Mouse (Mus musculus) CH12.LX (cell line): ENCODE data around the gene Nsun2. TPM values are rescaled to one million over a fixed set of nuclear protein-coding genes. Genes with fewer than 3 reads are reported as not detected.

Source experiments
- DNase-seq: peaks from one replicate; pipeline ENCODE4 v3.0.0-alpha.2; 2013; ENCODE audit errors: extremely low read depth
- H3K27ac ChIP-seq: 2 replicates; pipeline ENCODE4 v1.5.1; 2012; ENCODE audit warnings: low read depth, mild to moderate bottlenecking, control low read depth, moderate library complexity; ENCODE audit not compliant: insufficient read depth
- H3K27me3 ChIP-seq: replicated peaks from 2 replicates; pipeline ENCODE3; 2012; ENCODE audit warnings: inconsistent platforms
- H3K36me3 ChIP-seq, 2 experiments: replicated peaks in 1 of 2; 2 replicates each; pipeline versions ENCODE3 to v1.6.1; 2012; ENCODE audit warnings: inconsistent platforms in 1 of 2, low read length in 1 of 2, mild to moderate bottlenecking in 1 of 2, mixed read lengths in 1 of 2, moderate library complexity in 1 of 2; ENCODE audit not compliant: control insufficient read depth in 1 of 2, insufficient read depth in 1 of 2
- H3K4me1 ChIP-seq, 2 experiments: 2 replicates each; pipeline ENCODE4 v1.6.1; 2012; ENCODE audit warnings: inconsistent platforms in 1 of 2, moderate library complexity in 1 of 2; ENCODE audit not compliant: insufficient read depth in 2 of 2, control insufficient read depth in 1 of 2
- H3K4me2 ChIP-seq: 2 replicates; pipeline ENCODE4 v1.6.1; 2012; ENCODE audit warnings: low read depth, mild to moderate bottlenecking, control low read depth; ENCODE audit not compliant: poor library complexity, insufficient read depth, severe bottlenecking
- H3K4me3 ChIP-seq, 3 experiments: fragments of 150-350 bp in 1 of 3; sonication (generic) in 1 of 3; replicated peaks in 1 of 3; 2 replicates each; pipeline versions ENCODE3 to v1.5.1; 2011 to 2012; ENCODE audit warnings: low read depth in 2 of 3, low read length in 2 of 3, mild to moderate bottlenecking in 2 of 3, moderate library complexity in 2 of 3, control low read depth in 1 of 3, improper control_type of control experiment in 1 of 3, inconsistent platforms in 1 of 3, mixed read lengths in 1 of 3; ENCODE audit not compliant: poor library complexity in 1 of 3
- H3K79me2 ChIP-seq: replicated peaks from 2 replicates; pipeline ENCODE4 v1.6.1; 2012; ENCODE audit warnings: mild to moderate bottlenecking, moderate library complexity; ENCODE audit not compliant: control insufficient read depth, poor library complexity, insufficient read depth, severe bottlenecking; ENCODE audit errors: extremely low read depth
- H3K9ac ChIP-seq: 2 replicates; pipeline ENCODE4 v1.6.1; 2012; ENCODE audit warnings: low read depth, mild to moderate bottlenecking, control low read depth, moderate library complexity; ENCODE audit not compliant: insufficient read depth
- H3K9me3 ChIP-seq: replicated peaks from 2 replicates; pipeline ENCODE3; 2012; ENCODE audit warnings: low read length, inconsistent platforms, mixed read lengths
- BHLHE40 ChIP-seq: IDR thresholded peaks from 2 replicates; pipeline ENCODE4 v1.6.1; 2011; ENCODE audit warnings: mild to moderate bottlenecking, low read depth, low read length, improper control_type of control experiment
- CHD1 ChIP-seq: IDR thresholded peaks from 2 replicates; pipeline ENCODE4 v1.6.1; 2012; ENCODE audit warnings: low read depth, low read length, improper control_type of control experiment, inconsistent platforms
- CTCF ChIP-seq, 2 experiments: IDR thresholded peaks in 1 of 2; conservative IDR thresholded peaks in 1 of 2; 2 replicates each; pipeline ENCODE4 v1.5.1; 2011 to 2012; ENCODE audit warnings: low read depth in 2 of 2, low read length in 2 of 2, improper control_type of control experiment in 1 of 2, inconsistent platforms in 1 of 2, mild to moderate bottlenecking in 1 of 2, moderate library complexity in 1 of 2
- ELF1 ChIP-seq: IDR thresholded peaks from 2 replicates; pipeline ENCODE4 v1.6.1; 2014; ENCODE audit warnings: low read depth, mild to moderate bottlenecking, inconsistent platforms, low read length, improper control_type of control experiment
- EP300 ChIP-seq: IDR thresholded peaks from 2 replicates; pipeline ENCODE4 v1.6.1; 2011; ENCODE audit warnings: low read length, improper control_type of control experiment
- JUN ChIP-seq: IDR thresholded peaks from 2 replicates; pipeline ENCODE4 v1.6.1; 2011; ENCODE audit warnings: low read depth, mild to moderate bottlenecking, low read length, improper control_type of control experiment, moderate library complexity; ENCODE audit not compliant: insufficient read depth
- JUND ChIP-seq: conservative IDR thresholded peaks from 2 replicates; pipeline ENCODE4 v1.6.1; 2011; ENCODE audit warnings: low read depth, low read length, improper control_type of control experiment
- MAFK ChIP-seq: IDR thresholded peaks from 2 replicates; pipeline ENCODE4 v1.6.1; 2011; ENCODE audit warnings: low read length, improper control_type of control experiment; ENCODE audit not compliant: insufficient replicate concordance
- MAX ChIP-seq: IDR thresholded peaks from 2 replicates; pipeline ENCODE4 v1.6.1; 2011; ENCODE audit warnings: low read length, improper control_type of control experiment
- MAZ ChIP-seq: IDR thresholded peaks from 2 replicates; pipeline ENCODE4 v1.6.1; 2012; ENCODE audit warnings: low read depth, mild to moderate bottlenecking, inconsistent platforms, low read length, improper control_type of control experiment, moderate library complexity
- MEF2A ChIP-seq: IDR thresholded peaks from 2 replicates; pipeline ENCODE4 v1.6.1; 2014; ENCODE audit warnings: low read depth, mild to moderate bottlenecking, inconsistent platforms, low read length, improper control_type of control experiment, borderline replicate concordance
- MXI1 ChIP-seq: IDR thresholded peaks from 2 replicates; pipeline ENCODE4 v1.6.1; 2011; ENCODE audit warnings: mild to moderate bottlenecking, low read depth, low read length, improper control_type of control experiment
- MYC ChIP-seq: IDR thresholded peaks from 2 replicates; pipeline ENCODE4 v1.6.1; 2011; ENCODE audit warnings: low read depth, mild to moderate bottlenecking, improper control_type of control experiment, low read length
- NELFE ChIP-seq: IDR thresholded peaks from 2 replicates; pipeline ENCODE4 v1.6.1; 2011; ENCODE audit warnings: low read depth, low read length, improper control_type of control experiment
- NRF1 ChIP-seq: IDR thresholded peaks from 2 replicates; pipeline ENCODE4 v1.6.1; 2014; ENCODE audit warnings: low read depth, mild to moderate bottlenecking, inconsistent platforms, low read length, improper control_type of control experiment, moderate library complexity
- POLR2A ChIP-seq: IDR thresholded peaks from 2 replicates; pipeline ENCODE4 v1.6.1; 2011; ENCODE audit warnings: low read depth, mild to moderate bottlenecking, improper control_type of control experiment, low read length
- POLR2AphosphoS2 ChIP-seq: IDR thresholded peaks from 2 replicates; pipeline ENCODE4 v1.6.1; 2011; ENCODE audit warnings: low read depth, low read length, improper control_type of control experiment
- TCF12 ChIP-seq: IDR thresholded peaks from 2 replicates; pipeline ENCODE4 v1.6.1; 2014; ENCODE audit warnings: low read depth, mild to moderate bottlenecking, inconsistent platforms, low read length, improper control_type of control experiment
- USF1 ChIP-seq: IDR thresholded peaks from 2 replicates; pipeline ENCODE4 v1.6.1; 2014; ENCODE audit warnings: low read depth, mild to moderate bottlenecking, inconsistent platforms, low read length, improper control_type of control experiment
- ZC3H11A ChIP-seq: IDR thresholded peaks from 2 replicates; pipeline ENCODE4 v1.6.1; 2012; ENCODE audit warnings: low read depth, mild to moderate bottlenecking, inconsistent platforms, low read length, improper control_type of control experiment
- dilution Hi-C: fragments of 300-500 bp; cut with MboI; formaldehyde crosslinking; loops from 2 replicates; pipeline ENCODE4 v1.14.3; 2020; ENCODE audit warnings: low sequenced_read_pairs; ENCODE audit not compliant: extremely low pct_unique_long_range_greater_than_20kb, extremely low pct_ligation_motif_present
- in situ Hi-C: fragments of 300-500 bp; cut with MboI; formaldehyde crosslinking; loops from 3 replicates; pipeline ENCODE4 v1.14.3; 2019; ENCODE audit warnings: low sequenced_read_pairs, low pct_ligation_motif_present, low pct_unique_long_range_greater_than_20kb, mixed read lengths
- polyA plus RNA-seq: library from polyadenylated mRNA; unstranded; fragments of >175 nt; gene quantifications from 2 replicates; pipeline ENCODE4 v1.2.1, GENCODE M21; 2012; ENCODE audit warnings: low read depth; ENCODE audit not compliant: insufficient read length
- total RNA-seq, 2 experiments: library from RNA; depleted of rRNA; stranded (reverse); fragments of 300-350 nt in 1 of 2; fragments of >200 nt in 1 of 2; gene quantifications; 2 replicates each; pipeline ENCODE4 v1.2.3; 2012 to 2014

Gene Nsun2
- total and polyA plus RNA-seq, 3 experiments, result 178 to 292 (median 279) TPM

DNA sequence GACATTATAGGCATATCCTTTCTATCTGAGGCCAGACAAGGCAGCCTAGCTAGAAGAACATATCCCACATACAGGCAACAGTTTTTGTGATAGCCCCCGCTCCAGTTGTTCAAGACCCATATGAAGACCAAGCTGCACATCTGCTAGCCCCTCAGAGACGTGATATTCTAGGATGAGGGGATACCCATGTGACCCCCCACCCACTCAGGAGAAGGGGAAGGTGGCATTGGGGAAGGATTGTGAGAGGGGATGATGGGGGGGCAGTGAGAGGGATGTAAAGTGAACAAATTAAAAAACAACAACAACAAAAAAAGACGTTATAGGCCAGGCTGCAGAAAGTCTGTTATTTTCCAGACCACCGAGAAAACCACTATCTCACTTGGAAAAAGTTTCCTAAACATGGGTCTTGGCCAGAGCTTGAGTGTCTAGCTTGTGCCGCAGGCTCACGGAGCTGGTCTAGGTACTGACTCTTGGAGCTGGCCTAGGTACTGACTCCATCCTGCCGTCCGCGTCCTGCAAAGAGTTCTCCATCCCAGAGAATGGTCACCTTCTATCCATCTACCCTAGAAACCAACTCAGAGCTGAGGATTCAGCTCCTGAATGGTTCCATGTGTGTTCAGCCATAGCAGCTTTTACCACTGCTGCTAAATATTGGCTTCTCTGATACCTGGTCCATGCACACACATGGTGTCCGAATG lies 140.5 kb downstream of the Nsun2 start:
- dilution Hi-C loops (no loop called here), in situ Hi-C loops (no loop called here)
- Histone ChIP-seq H3K9ac (no peak overlapping the region), H3K4me1 (no peaks in the 10 kb centered on the region), H3K79me2 (no peaks in the 10 kb centered on the region), H3K4me2 (no peak overlapping the region), H3K27ac (no peak overlapping the region), H3K4me3 (no peak overlapping the region), H3K9me3 (peaks cover 2% of the 10 kb centered on the region), H3K36me3 (no peaks in the 10 kb centered on the region), H3K27me3 (peaks cover 30% of the 10 kb centered on the region)
- DNase-seq, result no peak
- no peak for TF ChIP-seq MXI1
- TF ChIP-seq POLR2AphosphoS2, result no peak
- no peak for TF ChIP-seq MAX
- TF ChIP-seq JUND, result no peak
- TF ChIP-seq POLR2A, result no peak
- no peak for TF ChIP-seq ZC3H11A
- no peak for TF ChIP-seq CHD1
- TF ChIP-seq MEF2A, result no peak
- no peak for TF ChIP-seq MAZ
- TF ChIP-seq TCF12, result no peak
- no peak for TF ChIP-seq JUN
- no peak for TF ChIP-seq MAFK
- TF ChIP-seq NRF1, result no peak
- no peak for TF ChIP-seq USF1
- TF ChIP-seq EP300, result no peak
- no peak for TF ChIP-seq MYC
- TF ChIP-seq ELF1, result no peak
- TF ChIP-seq CTCF (conservative IDR thresholded peaks at IDR 0.05 in 1 of 2, IDR thresholded peaks at IDR 0.05 in 1 of 2; ENCODE audit: low read depth in 2 of 2, low read length in 2 of 2), result no peak
- TF ChIP-seq NELFE, result no peak
- no peak for TF ChIP-seq BHLHE40

Other genes with a start within 250 kb of the Nsun2 start
- 5.7 and 6.2 TPM in 2 replicates for gene Tent4a, start 871 bp downstream of the Nsun2 start, total RNA-seq (2012; rRNA removed)
- 2.9 and 3.6 TPM in 2 replicates for gene Tent4a, start 871 bp downstream of the Nsun2 start, total RNA-seq (2014; rRNA removed)
- gene Tent4a, start 871 bp downstream of the Nsun2 start, polyA plus RNA-seq, result 7.3 and 8.8 TPM in 2 replicates
- gene Srd5a1, start 77.7 kb downstream of the Nsun2 start, total RNA-seq (2012; rRNA removed), result 0.84 and 2.3 TPM in 2 replicates
- 1.4 and 2.4 TPM in 2 replicates for gene Srd5a1, start 77.7 kb downstream of the Nsun2 start, total RNA-seq (2014; rRNA removed)
- 1.2 and 1.4 TPM in 2 replicates for gene Srd5a1, start 77.7 kb downstream of the Nsun2 start, polyA plus RNA-seq
- gene Ube2ql1, start 206.1 kb downstream of the Nsun2 start, total RNA-seq (2012; rRNA removed), result not detected in 2 replicates
- not detected in 2 replicates for gene Ube2ql1, start 206.1 kb downstream of the Nsun2 start, total RNA-seq (2014; rRNA removed)
- not detected in 2 replicates for gene Ube2ql1, start 206.1 kb downstream of the Nsun2 start, polyA plus RNA-seq